Mouse (Mus musculus) olfactory bulb, adult 2 months (tissue): ENCODE data around the gene Abl1.

Experiments
- CTCF ChIP-seq: fragments of 200-500 bp; IDR thresholded peaks from 2 replicates; pipeline ENCODE4 v1.5.1; 2012; ENCODE audit warnings: low read depth, mild to moderate bottlenecking, low read length, moderate library complexity; ENCODE audit not compliant: insufficient read depth
- POLR2A ChIP-seq: fragments of 200-500 bp; IDR thresholded peaks from 2 replicates; pipeline ENCODE4 v1.6.1; 2012; ENCODE audit warnings: mild to moderate bottlenecking, low read depth, low read length, moderate library complexity; ENCODE audit not compliant: insufficient read depth

GRCm38 (mm10) chr2:31826094-31827085, 138.2 kb downstream of the Abl1 start:
- TF ChIP-seq CTCF (no peak), POLR2A (no peak)
